Mouse (Mus musculus): ENCODE data around the gene Tbc1d13. TPM values are rescaled to one million over a fixed set of nuclear protein-coding genes. Genes with fewer than 3 reads are reported as not detected.

Tbc1d13 gene
- total and polyA plus RNA-seq, 2 experiments from 2014 or later, result 10.6 to 168 TPM

- no peaks in the 10 kb centered on the region for H3K4me1 ChIP-seq (ENCODE audit: insufficient read depth, low read length)
- DNase-seq (ENCODE audit: low spot score) (no peak), ATAC-seq (ENCODE audit: low FRiP score) (no peak)
- H3K36me3 ChIP-seq (ENCODE audit: insufficient read depth, low read length), result no peaks in the 10 kb centered on the region
- H3K27me3 ChIP-seq (ENCODE audit: insufficient read depth, low read length), result no peaks in the 10 kb centered on the region
- TF ChIP-seq CTCF (IDR thresholded peaks at IDR 0.05), result peak; percentile 62
- 59% methylated on average over 4 of the region's 4 CpGs for WGBS
- no peaks in the 10 kb centered on the region for H3K9me3 ChIP-seq (ENCODE audit: low read length)
- H3K4me2 ChIP-seq (ENCODE audit: low read depth, low read length, poor library complexity, severe bottlenecking), result no peak overlapping the region
- H3K4me3 ChIP-seq (ENCODE audit: low read depth, low read length), result no peak overlapping the region
- H3K27ac ChIP-seq (ENCODE audit: low read depth, low read length), result no peak overlapping the region
- H3K9ac ChIP-seq (replicated peaks; ENCODE audit: low read length, poor library complexity, severe bottlenecking), result no peak overlapping the region
Observed at GRCm38 (mm10) chr2:30166677-30167076, 33.1 kb downstream of the Tbc1d13 start.

- peak; percentile 95 for ATAC-seq (ENCODE audit: low FRiP score)
- peaks cover 39% of the 10 kb centered on the region for H3K36me3 ChIP-seq (ENCODE audit: insufficient read depth, low read length)
- H3K9ac ChIP-seq (replicated peaks; ENCODE audit: low read length, poor library complexity, severe bottlenecking), result peak within 1 kb of the TSS; percentile 77
- no peaks in the 10 kb centered on the region for H3K9me3 ChIP-seq (ENCODE audit: low read length)
- peak; percentile 94 for DNase-seq (ENCODE audit: low spot score)
- H3K27me3 ChIP-seq (ENCODE audit: insufficient read depth, low read length), result no peaks in the 10 kb centered on the region
- peak within 1 kb of the TSS; percentile 90 for H3K27ac ChIP-seq (ENCODE audit: low read depth, low read length)
- WGBS, result under 1% methylated on average over 73 of the region's 75 CpGs
- H3K4me3 ChIP-seq (ENCODE audit: low read depth, low read length), result peak within 1 kb of the TSS; percentile 56
- no peak; the same call in 1 of the 2 replicates for TF ChIP-seq CTCF (IDR thresholded peaks at IDR 0.05)
- peaks cover 8% of the 10 kb centered on the region; the same call in 1 of the 2 replicates for H3K4me1 ChIP-seq (ENCODE audit: insufficient read depth, low read length)
- H3K4me2 ChIP-seq (ENCODE audit: low read depth, low read length, poor library complexity, severe bottlenecking), result peak within 1 kb of the TSS; percentile 65
Observed at GRCm38 (mm10) chr2:30171371-30171996, 37.9 kb downstream of the Tbc1d13 start, which contains the start of gene Endog. TSS of gene Endog (plus strand) at chr2:30171493.

GRCm38 (mm10) chr2:30171997-30172382 is 38.4 kb downstream of the Tbc1d13 start:
- H3K27ac ChIP-seq (ENCODE audit: low read depth, low read length), result peak overlapping the region; percentile 90
- H3K4me2 ChIP-seq (ENCODE audit: low read depth, low read length, poor library complexity, severe bottlenecking), result peak overlapping the region; percentile 65
- no peak for TF ChIP-seq CTCF (IDR thresholded peaks at IDR 0.05)
- no peaks in the 10 kb centered on the region for H3K27me3 ChIP-seq (ENCODE audit: insufficient read depth, low read length)
- H3K36me3 ChIP-seq (ENCODE audit: insufficient read depth, low read length), result peaks cover 39% of the 10 kb centered on the region
- H3K4me1 ChIP-seq (ENCODE audit: insufficient read depth, low read length), result peaks cover 8% of the 10 kb centered on the region; the same call in 1 of the 2 replicates
- no peaks in the 10 kb centered on the region for H3K9me3 ChIP-seq (ENCODE audit: low read length)
- WGBS, result 1% methylated on average over 18 of the region's 19 CpGs
- DNase-seq (ENCODE audit: low spot score) (no peak), ATAC-seq (ENCODE audit: low FRiP score) (no peak; the same call in 1 of the 2 replicates)
- peak overlapping the region; percentile 56 for H3K4me3 ChIP-seq (ENCODE audit: low read depth, low read length)
- H3K9ac ChIP-seq (replicated peaks; ENCODE audit: low read length, poor library complexity, severe bottlenecking), result peak overlapping the region; percentile 77

GRCm38 (mm10) chr2:30173541-30174240 is 40.1 kb downstream of the Tbc1d13 start:
- Histone ChIP-seq H3K4me1 (ENCODE audit: insufficient read depth, low read length) (peaks cover 15% of the 10 kb centered on the region), H3K27me3 (ENCODE audit: insufficient read depth, low read length) (no peaks in the 10 kb centered on the region), H3K4me2 (ENCODE audit: low read depth, low read length, poor library complexity, severe bottlenecking) (no peak overlapping the region), H3K9ac (replicated peaks; ENCODE audit: low read length, poor library complexity, severe bottlenecking) (no peak overlapping the region), H3K9me3 (ENCODE audit: low read length) (no peaks in the 10 kb centered on the region), H3K36me3 (ENCODE audit: insufficient read depth, low read length) (peaks cover 39% of the 10 kb centered on the region), H3K27ac (ENCODE audit: low read depth, low read length) (no peak overlapping the region), H3K4me3 (ENCODE audit: low read depth, low read length) (no peak overlapping the region)
- DNase-seq (ENCODE audit: low spot score) (no peak), ATAC-seq (ENCODE audit: low FRiP score) (no peak)
- WGBS, result 97% methylated on average over 20 of the region's 20 CpGs
- no peak for TF ChIP-seq CTCF (IDR thresholded peaks at IDR 0.05)

- DNase-seq (ENCODE audit: low spot score) (no peak), ATAC-seq (ENCODE audit: low FRiP score) (no peak)
- WGBS, result 88% methylated on average over 8 of the region's 8 CpGs
- H3K27ac ChIP-seq (ENCODE audit: low read depth, low read length), result no peak overlapping the region
- H3K9ac ChIP-seq (replicated peaks; ENCODE audit: low read length, poor library complexity, severe bottlenecking), result no peak overlapping the region
- H3K9me3 ChIP-seq (ENCODE audit: low read length), result no peaks in the 10 kb centered on the region
- H3K36me3 ChIP-seq (ENCODE audit: insufficient read depth, low read length), result peaks cover 39% of the 10 kb centered on the region
- TF ChIP-seq CTCF (IDR thresholded peaks at IDR 0.05), result no peak
- H3K4me1 ChIP-seq (ENCODE audit: insufficient read depth, low read length), result peaks cover 15% of the 10 kb centered on the region
- no peaks in the 10 kb centered on the region for H3K27me3 ChIP-seq (ENCODE audit: insufficient read depth, low read length)
- H3K4me3 ChIP-seq (ENCODE audit: low read depth, low read length), result no peak overlapping the region
- no peak overlapping the region for H3K4me2 ChIP-seq (ENCODE audit: low read depth, low read length, poor library complexity, severe bottlenecking)
Observed at GRCm38 (mm10) chr2:30175897-30176296, 42.4 kb downstream of the Tbc1d13 start.

GRCm38 (mm10) chr2:30176561-30176960 is 43.0 kb downstream of the Tbc1d13 start:
- no peak overlapping the region for H3K9ac ChIP-seq (replicated peaks; ENCODE audit: low read length, poor library complexity, severe bottlenecking)
- peaks cover 39% of the 10 kb centered on the region for H3K36me3 ChIP-seq (ENCODE audit: insufficient read depth, low read length)
- DNase-seq (ENCODE audit: low spot score), result no peak
- H3K4me1 ChIP-seq (ENCODE audit: insufficient read depth, low read length), result peaks cover 15% of the 10 kb centered on the region
- no peak overlapping the region for H3K4me3 ChIP-seq (ENCODE audit: low read depth, low read length)
- no peak for TF ChIP-seq CTCF (IDR thresholded peaks at IDR 0.05)
- 97% methylated on average over 2 of the region's 2 CpGs for WGBS
- H3K4me2 ChIP-seq (ENCODE audit: low read depth, low read length, poor library complexity, severe bottlenecking), result no peak overlapping the region
- H3K27ac ChIP-seq (ENCODE audit: low read depth, low read length), result no peak overlapping the region
- no peaks in the 10 kb centered on the region for H3K9me3 ChIP-seq (ENCODE audit: low read length)
- no peaks in the 10 kb centered on the region for H3K27me3 ChIP-seq (ENCODE audit: insufficient read depth, low read length)
- no peak for ATAC-seq (ENCODE audit: low FRiP score)
